ENCODE assay signal across 28 mouse cellular contexts in genomic region chrX:134737796-134738195, GRCm38 (mm10). TPM values are rescaled to one million over a fixed set of nuclear protein-coding genes. Genes with fewer than 3 reads are reported as not detected.
A peak's percentile ranks its signal among the peaks of the same experiment; 100 is the strongest.
DNase-seq lines count a peak whose midpoint lies in the region; ATAC-seq lines count a peak whose summit lies in the region.
"Had no signal": no experiment of that assay in that cellular context is flagged by ENCODE, and none has a peak within 500 bp of the region (broad histone marks: within the 10 kb centered on the region; RNA-seq: fewer than 3 reads in every experiment).

No protein-coding gene starts in this region.

- intact Hi-C loops in left cerebral cortex, postnatal 14 days (cut with DNase I): loop anchor here (5.0 kb wide), 1 partner anchor 180 kb away; no protein-coding TSS in a partner anchor

- 91% methylated on average over 1 of the region's 1 CpGs for WGBS in liver, embryonic 11.5 days
- WGBS in liver, embryonic 13.5 days (ENCODE audit: insufficient replicate concordance): 91% methylated on average over 1 of the region's 1 CpGs
- WGBS in liver, embryonic 16.5 days (ENCODE audit: insufficient replicate concordance): 78% methylated on average over 1 of the region's 1 CpGs

- H3K9ac ChIP-seq in liver, embryonic 11.5 days (ENCODE audit: low read depth, low read length): no peak overlapping the region
- H3K9ac ChIP-seq in liver, embryonic 13.5 days: no peak overlapping the region
- H3K9ac ChIP-seq in liver, embryonic 16.5 days (ENCODE audit: low read depth, low read length): no peak overlapping the region
- H3K9ac ChIP-seq: embryonic facial prominence, embryonic 13.5 days; forebrain, embryonic 13.5 days; hindbrain, embryonic 12.5 days; hindbrain, embryonic 15.5 days had no signal

- DNase-seq in liver, embryonic 11.5 days (ENCODE audit: low spot score): no peak
- no peak for DNase-seq in liver, embryonic 13.5 days
- DNase-seq in kidney, postnatal 36 days: no peak
- no peak for DNase-seq in left cerebral cortex, postnatal 14 days (ENCODE audit: low spot score in 2 of 2)
- DNase-seq in T-cell, adult 2 months (ENCODE audit: low spot score): no peak
- DNase-seq: adrenal gland, adult 2 months; adrenal gland, postnatal 14 days; B cell, adult 2 months; cerebellum, adult 11-12 months; cerebellum, adult 8-10 months; cerebellum, postnatal 10 days; cerebellum, postnatal 36 days; embryo, embryonic 11 days; gastrocnemius, postnatal 10 days; gastrocnemius, postnatal 36 days; heart, adult 2 months had no signal

- H3K4me3 ChIP-seq in liver, embryonic 11.5 days (ENCODE audit: low read depth, low read length): no peak overlapping the region
- H3K4me3 ChIP-seq in liver, embryonic 13.5 days (replicated peaks): no peak overlapping the region
- H3K4me3 ChIP-seq in liver, embryonic 16.5 days (ENCODE audit: low read depth, low read length): no peak overlapping the region
- H3K4me3 ChIP-seq: embryonic facial prominence, embryonic 10.5 days; embryonic facial prominence, embryonic 13.5 days; erythroblast, embryonic 14.5 days; forebrain, embryonic 13.5 days; heart, adult 2 months; hindbrain, embryonic 12.5 days; hindbrain, embryonic 15.5 days had no signal

- peak; percentile 82 for ATAC-seq in liver, embryonic 11.5 days (replicated peaks; ENCODE audit: low FRiP score)
- peak; percentile 74 for ATAC-seq in liver, embryonic 13.5 days (ENCODE audit: low read depth)
- ATAC-seq in liver, embryonic 16.5 days (ENCODE audit: low read depth): peak; percentile 47
- ATAC-seq: forebrain, embryonic 13.5 days; forebrain, embryonic 16.5 days; Patski had no signal

- H3K4me1 ChIP-seq in liver, embryonic 11.5 days (replicated peaks; ENCODE audit: control insufficient read depth, insufficient read depth, low read length): no peaks in the 10 kb centered on the region; the same call in 1 of the 2 replicates
- H3K4me1 ChIP-seq in liver, embryonic 13.5 days (replicated peaks): peaks cover 16% of the 10 kb centered on the region
- no peaks in the 10 kb centered on the region for H3K4me1 ChIP-seq in liver, embryonic 16.5 days (ENCODE audit: control insufficient read depth, low read depth, low read length)
- H3K4me1 ChIP-seq: embryonic facial prominence, embryonic 10.5 days; embryonic facial prominence, embryonic 13.5 days; forebrain, embryonic 13.5 days; hindbrain, embryonic 12.5 days; hindbrain, embryonic 15.5 days had no signal

- H3K9me3 ChIP-seq in liver, embryonic 11.5 days (ENCODE audit: control insufficient read depth, low read length): no peaks in the 10 kb centered on the region
- H3K9me3 ChIP-seq in liver, embryonic 13.5 days (replicated peaks): no peaks in the 10 kb centered on the region
- no peaks in the 10 kb centered on the region for H3K9me3 ChIP-seq in liver, embryonic 16.5 days (replicated peaks; ENCODE audit: control insufficient read depth, low read length)
- H3K9me3 ChIP-seq: embryonic facial prominence, embryonic 10.5 days; embryonic facial prominence, embryonic 13.5 days; forebrain, embryonic 13.5 days; G1E; hindbrain, embryonic 12.5 days; hindbrain, embryonic 15.5 days had no signal

- H3K27me3 ChIP-seq in liver, embryonic 11.5 days (replicated peaks; ENCODE audit: control insufficient read depth, insufficient read depth, low read length): no peaks in the 10 kb centered on the region
- no peaks in the 10 kb centered on the region; the same call in 1 of the 2 replicates for H3K27me3 ChIP-seq in liver, embryonic 13.5 days
- no peaks in the 10 kb centered on the region; the same call in 1 of the 2 replicates for H3K27me3 ChIP-seq in liver, embryonic 16.5 days (ENCODE audit: control insufficient read depth, insufficient read depth, low read depth, low read length)
- H3K27me3 ChIP-seq: CH12.LX had no signal

- H3K36me3 ChIP-seq in liver, embryonic 11.5 days (ENCODE audit: control insufficient read depth, insufficient read depth, low read length): no peaks in the 10 kb centered on the region
- no peaks in the 10 kb centered on the region for H3K36me3 ChIP-seq in liver, embryonic 13.5 days
- H3K36me3 ChIP-seq in liver, embryonic 16.5 days (ENCODE audit: control insufficient read depth, insufficient read depth): no peaks in the 10 kb centered on the region
- H3K36me3 ChIP-seq: embryonic facial prominence, embryonic 10.5 days; embryonic facial prominence, embryonic 13.5 days; G1E; hindbrain, embryonic 12.5 days; hindbrain, embryonic 15.5 days had no signal

- H3K27ac ChIP-seq in liver, embryonic 11.5 days (ENCODE audit: low read depth, low read length): no peak overlapping the region
- H3K27ac ChIP-seq in liver, embryonic 13.5 days: no peak overlapping the region
- H3K27ac ChIP-seq in liver, embryonic 16.5 days (ENCODE audit: low read length): no peak overlapping the region
- H3K27ac ChIP-seq: embryonic facial prominence, embryonic 10.5 days; embryonic facial prominence, embryonic 13.5 days; forebrain, embryonic 13.5 days; heart, adult 2 months; hindbrain, embryonic 12.5 days; hindbrain, embryonic 15.5 days had no signal

- H3K4me2 ChIP-seq in liver, embryonic 11.5 days: no peak overlapping the region
- H3K4me2 ChIP-seq in liver, embryonic 13.5 days: no peak overlapping the region
- no peak overlapping the region for H3K4me2 ChIP-seq in liver, embryonic 16.5 days (ENCODE audit: low read depth, low read length)
- H3K4me2 ChIP-seq: embryonic facial prominence, embryonic 13.5 days; forebrain, embryonic 13.5 days; heart, embryonic 11.5 days; hindbrain, embryonic 12.5 days; hindbrain, embryonic 15.5 days had no signal

RNA-seq across cellular contexts. Expression of gene Armcx6, which starts 13.4 kb away (rescaled TPM):
- 13.3 and 15.2 TPM in 2 replicates for polyA plus RNA-seq in liver, embryonic 11.5 days (2014; fragmentation: Nextera tagmentation; extraction: Ambion mirVana)
- 6.5 and 7.5 TPM in 2 replicates for polyA plus RNA-seq in liver, embryonic 13.5 days (2015; fragmentation: Nextera tagmentation; extraction: Ambion mirVana)
- 4.2 and 4.9 TPM in 2 replicates for polyA plus RNA-seq in liver, embryonic 16.5 days (2015; fragmentation: Nextera tagmentation; extraction: Ambion mirVana)
- 1 to 10 TPM; 4.2 to 4.9 TPM for total RNA-seq in left cerebral cortex, postnatal 14 days (2021)

RNA-seq across cellular contexts. Expression of gene Armcx3, which starts 18.6 kb away (rescaled TPM):
- polyA plus RNA-seq in liver, embryonic 11.5 days (2014; fragmentation: Nextera tagmentation; extraction: Ambion mirVana): 34.8 and 42.2 TPM in 2 replicates
- 17.1 and 22.9 TPM in 2 replicates for polyA plus RNA-seq in liver, embryonic 13.5 days (2015; fragmentation: Nextera tagmentation; extraction: Ambion mirVana)
- polyA plus RNA-seq in liver, embryonic 16.5 days (2015; fragmentation: Nextera tagmentation; extraction: Ambion mirVana): 18.8 and 19.0 TPM in 2 replicates
- total RNA-seq in left cerebral cortex, postnatal 14 days (2021): 10 to 100 TPM; 77.7 to 85.2 TPM

RNA-seq across cellular contexts. Expression of gene Armcx1, which starts 20.0 kb away (rescaled TPM):
- 21.3 TPM in 2 replicates for polyA plus RNA-seq in liver, embryonic 11.5 days (2014; fragmentation: Nextera tagmentation; extraction: Ambion mirVana)
- polyA plus RNA-seq in liver, embryonic 13.5 days (2015; fragmentation: Nextera tagmentation; extraction: Ambion mirVana): 7.5 and 8.9 TPM in 2 replicates
- polyA plus RNA-seq in liver, embryonic 16.5 days (2015; fragmentation: Nextera tagmentation; extraction: Ambion mirVana): 5.1 and 6.0 TPM in 2 replicates
- total RNA-seq in left cerebral cortex, postnatal 14 days (2021): 10 to 100 TPM; 58.6 to 64.1 TPM
- polyA plus RNA-seq: erythroblast, embryonic 14.5 days; Patski had no signal

RNA-seq across cellular contexts. Expression of gene Armcx4, which starts 51.5 kb away (rescaled TPM):
- polyA plus RNA-seq in liver, embryonic 11.5 days (2014; fragmentation: Nextera tagmentation; extraction: Ambion mirVana): 1.5 TPM in 2 replicates
- 0.35 and 0.51 TPM in 2 replicates for polyA plus RNA-seq in liver, embryonic 13.5 days (2015; fragmentation: Nextera tagmentation; extraction: Ambion mirVana)
- polyA plus RNA-seq in liver, embryonic 16.5 days (2015; fragmentation: Nextera tagmentation; extraction: Ambion mirVana): 0.30 and 0.42 TPM in 2 replicates
- 10 to 100 TPM; 44.5 to 44.8 TPM for total RNA-seq in left cerebral cortex, postnatal 14 days (2021)
- polyA plus RNA-seq: erythroblast, embryonic 14.5 days had no signal
